Mouse (Mus musculus): ENCODE measurements around the gene Ppp1r14a. TPM values are rescaled to one million over a fixed set of nuclear protein-coding genes. Genes with fewer than 3 reads are reported as not detected.

Gene Ppp1r14a
- polyA plus RNA-seq, 1 experiment from 2014 or later: 6.5 TPM

DNA sequence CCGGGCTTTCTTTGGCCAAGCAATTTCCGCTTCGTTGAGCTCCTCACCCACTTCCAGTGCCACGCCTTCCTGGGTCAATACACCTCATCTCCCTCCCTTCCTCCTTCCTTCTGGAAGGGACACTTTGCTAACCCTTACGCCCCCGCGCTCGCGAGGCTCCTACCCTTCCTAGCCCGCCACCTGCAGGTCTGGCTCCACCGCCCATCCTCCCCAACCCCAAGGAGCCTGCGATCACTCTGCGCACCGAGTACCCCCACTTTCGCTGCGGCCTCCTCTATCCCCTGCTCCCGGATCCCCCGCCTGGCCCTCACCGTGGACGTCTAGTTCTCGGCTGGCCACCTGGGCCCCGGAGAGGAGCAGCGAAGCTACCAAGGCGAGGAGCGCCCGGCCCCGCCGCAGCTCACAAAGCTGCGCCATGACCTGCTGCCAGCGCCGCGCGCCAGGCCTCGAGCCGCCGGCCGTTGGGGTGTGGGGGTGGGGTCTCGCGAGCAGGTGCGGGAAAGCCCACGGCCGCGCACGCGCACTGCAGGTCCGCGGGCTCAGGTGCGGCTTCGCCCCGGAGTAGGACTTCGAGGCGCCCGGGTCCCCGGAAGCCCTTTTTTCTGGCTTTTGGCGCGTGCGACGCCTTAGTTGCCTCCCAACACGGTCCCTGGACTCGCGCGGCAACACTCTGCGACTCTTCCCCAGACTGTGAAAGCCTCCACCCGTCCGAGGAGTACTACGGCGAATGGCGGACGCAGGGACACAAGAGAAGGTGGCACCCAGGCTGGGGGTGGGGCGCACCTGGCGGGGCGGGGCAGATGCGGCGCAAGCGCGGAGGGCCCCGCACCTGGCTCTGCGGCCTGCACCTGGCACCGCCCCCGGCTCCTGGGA is 7.7 kb upstream of the Ppp1r14a start, which contains the start of gene Spint2:
TSS of gene Spint2 (minus strand) at position 712 of the 873 bp plus-strand sequence.
- WGBS: under 1% methylated on average over 77 of the region's 80 CpGs
- H3K36me3 ChIP-seq: no peaks in the 10 kb centered on the region
- H3K4me1 ChIP-seq: peaks cover 18% of the 10 kb centered on the region
- peaks cover 12% of the 10 kb centered on the region; the same call in 1 of the 2 replicates for H3K27me3 ChIP-seq
- H3K4me3 ChIP-seq: peak within 1 kb of the TSS; percentile 59
- no peak within 1 kb of the TSS for H3K27ac ChIP-seq (replicated peaks)
- ATAC-seq (replicated peaks): peak; percentile 69
- peak within 1 kb of the TSS; percentile 57 for H3K9ac ChIP-seq (replicated peaks)
- no peaks in the 10 kb centered on the region for H3K9me3 ChIP-seq
- peak within 1 kb of the TSS; percentile 98 for H3K4me2 ChIP-seq (replicated peaks)

GRCm38 (mm10) chr7:29282074-29282554 is 7.0 kb upstream of the Ppp1r14a start:
- Histone ChIP-seq H3K9me3 (no peaks in the 10 kb centered on the region), H3K4me3 (peak overlapping the region; percentile 59), H3K9ac (replicated peaks) (peak overlapping the region; percentile 57), H3K36me3 (no peaks in the 10 kb centered on the region), H3K27me3 (peaks cover 12% of the 10 kb centered on the region; the same call in 1 of the 2 replicates), H3K4me2 (replicated peaks) (peak overlapping the region; percentile 98), H3K4me1 (peaks cover 18% of the 10 kb centered on the region), H3K27ac (replicated peaks) (no peak overlapping the region)
- no peak for ATAC-seq (replicated peaks)
- WGBS: 10% methylated on average over 21 of the region's 21 CpGs

- no peak overlapping the region for H3K9ac ChIP-seq (replicated peaks)
- no peaks in the 10 kb centered on the region for H3K9me3 ChIP-seq
- no peak overlapping the region for H3K4me3 ChIP-seq
- H3K27me3 ChIP-seq: peaks cover 12% of the 10 kb centered on the region; the same call in 1 of the 2 replicates
- H3K4me2 ChIP-seq (replicated peaks): no peak overlapping the region
- no peak for ATAC-seq (replicated peaks)
- no peaks in the 10 kb centered on the region for H3K36me3 ChIP-seq
- 85% methylated on average over 4 of the region's 4 CpGs for WGBS
- H3K4me1 ChIP-seq: peaks cover 21% of the 10 kb centered on the region
- no peak overlapping the region for H3K27ac ChIP-seq (replicated peaks)
Observed at GRCm38 (mm10) chr7:29283876-29284275, 5.2 kb upstream of the Ppp1r14a start.

DNA sequence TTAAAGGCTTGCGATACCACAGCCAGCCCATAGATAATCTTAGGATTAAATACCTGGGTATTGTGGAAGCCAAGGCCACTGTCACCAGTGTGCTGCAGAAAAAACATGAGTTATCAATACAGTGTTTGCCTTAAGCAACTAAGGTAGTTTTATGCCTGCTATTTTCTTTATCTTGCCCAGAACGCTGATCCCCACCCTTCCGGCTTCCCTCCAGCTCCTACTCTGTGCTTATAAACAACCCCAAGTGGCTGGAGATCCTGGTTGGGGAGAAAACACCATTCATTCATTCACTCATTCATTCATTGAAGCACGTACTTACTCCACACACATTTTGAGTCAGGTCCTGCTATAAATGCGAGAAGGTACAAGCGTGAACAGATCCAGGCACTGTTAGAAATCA is 4.6 kb upstream of the Ppp1r14a start:
- Histone ChIP-seq H3K4me1 (peaks cover 27% of the 10 kb centered on the region), H3K4me2 (replicated peaks) (no peak overlapping the region), H3K27ac (replicated peaks) (no peak overlapping the region), H3K27me3 (peaks cover 12% of the 10 kb centered on the region; the same call in 1 of the 2 replicates), H3K9ac (replicated peaks) (no peak overlapping the region), H3K36me3 (no peaks in the 10 kb centered on the region), H3K4me3 (no peak overlapping the region), H3K9me3 (no peaks in the 10 kb centered on the region)
- no peak for ATAC-seq (replicated peaks)
- WGBS: 95% methylated on average over 6 of the region's 6 CpGs

DNA sequence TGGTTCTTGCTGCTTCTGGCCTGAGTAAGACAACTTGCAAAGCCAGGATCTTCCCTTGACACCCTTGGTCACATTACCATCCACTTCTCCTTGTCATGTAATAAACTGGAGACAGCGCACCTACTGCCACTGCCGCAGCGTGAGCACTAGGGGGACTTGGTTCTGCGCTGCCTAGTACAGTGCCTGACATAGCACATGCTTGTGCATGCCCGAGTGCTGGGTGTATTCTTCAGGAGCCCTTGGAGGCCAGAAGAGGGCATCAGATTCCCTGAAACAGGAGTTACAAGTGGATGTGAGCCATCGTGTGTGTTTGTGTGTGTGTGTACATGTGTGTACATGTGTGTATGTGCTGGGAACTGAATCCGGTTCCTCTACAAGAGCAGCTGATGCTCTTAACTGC is 1.6 kb upstream of the Ppp1r14a start:
- H3K4me3 ChIP-seq: no peak overlapping the region
- H3K27me3 ChIP-seq: peaks cover 4% of the 10 kb centered on the region; the same call in 1 of the 2 replicates
- no peak overlapping the region for H3K4me2 ChIP-seq (replicated peaks)
- ATAC-seq (replicated peaks): no peak
- H3K9ac ChIP-seq (replicated peaks): no peak overlapping the region
- H3K4me1 ChIP-seq: peaks cover 30% of the 10 kb centered on the region
- no peaks in the 10 kb centered on the region for H3K36me3 ChIP-seq
- WGBS: 86% methylated on average over 7 of the region's 7 CpGs
- H3K9me3 ChIP-seq: no peaks in the 10 kb centered on the region
- no peak overlapping the region for H3K27ac ChIP-seq (replicated peaks)

- no peak overlapping the region for H3K4me3 ChIP-seq
- ATAC-seq (replicated peaks): no peak
- WGBS: 94% methylated on average over 2 of the region's 2 CpGs
Observed at GRCm38 (mm10) chr7:29288079-29288478, 1.0 kb upstream of the Ppp1r14a start.

DNA sequence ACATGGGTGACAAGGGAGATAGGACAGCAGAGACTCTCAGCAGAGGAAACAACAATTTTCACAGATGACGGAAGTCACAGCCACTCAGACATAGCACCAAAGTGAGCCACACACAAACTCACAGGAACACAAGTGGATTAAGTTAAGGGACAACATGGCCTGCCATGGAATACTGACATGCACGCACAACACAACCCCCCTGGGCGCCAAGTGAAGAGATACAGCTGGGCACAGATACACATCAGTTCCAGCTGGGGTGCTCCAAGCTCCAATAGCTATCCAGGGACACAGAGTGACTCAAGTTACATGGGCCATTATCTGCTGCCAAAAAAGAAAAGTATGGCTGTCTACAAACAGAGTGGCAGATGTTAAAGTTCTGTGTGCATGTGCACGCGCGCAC is 748 bp downstream of the Ppp1r14a start:
- 79% methylated on average over 6 of the region's 6 CpGs for WGBS
- Histone ChIP-seq H3K9me3 (no peaks in the 10 kb centered on the region), H3K9ac (replicated peaks) (peak overlapping the region; percentile 55; the same call in 1 of the 2 replicates), H3K27me3 (no peaks in the 10 kb centered on the region), H3K4me1 (peaks cover 44% of the 10 kb centered on the region), H3K36me3 (no peaks in the 10 kb centered on the region), H3K27ac (replicated peaks) (no peak overlapping the region), H3K4me3 (peak overlapping the region; percentile 57; the same call in 1 of the 2 replicates), H3K4me2 (replicated peaks) (peak overlapping the region; percentile 94)
- ATAC-seq (replicated peaks): no peak

More at GRCm38 (mm10) chr7:29288079-29288478, 1.0 kb upstream of the Ppp1r14a start:
- Histone ChIP-seq H3K27me3 (no peaks in the 10 kb centered on the region), H3K36me3 (no peaks in the 10 kb centered on the region), H3K9me3 (no peaks in the 10 kb centered on the region), H3K4me2 (replicated peaks) (no peak overlapping the region), H3K4me1 (peaks cover 36% of the 10 kb centered on the region), H3K27ac (replicated peaks) (no peak overlapping the region), H3K9ac (replicated peaks) (no peak overlapping the region)

DNA sequence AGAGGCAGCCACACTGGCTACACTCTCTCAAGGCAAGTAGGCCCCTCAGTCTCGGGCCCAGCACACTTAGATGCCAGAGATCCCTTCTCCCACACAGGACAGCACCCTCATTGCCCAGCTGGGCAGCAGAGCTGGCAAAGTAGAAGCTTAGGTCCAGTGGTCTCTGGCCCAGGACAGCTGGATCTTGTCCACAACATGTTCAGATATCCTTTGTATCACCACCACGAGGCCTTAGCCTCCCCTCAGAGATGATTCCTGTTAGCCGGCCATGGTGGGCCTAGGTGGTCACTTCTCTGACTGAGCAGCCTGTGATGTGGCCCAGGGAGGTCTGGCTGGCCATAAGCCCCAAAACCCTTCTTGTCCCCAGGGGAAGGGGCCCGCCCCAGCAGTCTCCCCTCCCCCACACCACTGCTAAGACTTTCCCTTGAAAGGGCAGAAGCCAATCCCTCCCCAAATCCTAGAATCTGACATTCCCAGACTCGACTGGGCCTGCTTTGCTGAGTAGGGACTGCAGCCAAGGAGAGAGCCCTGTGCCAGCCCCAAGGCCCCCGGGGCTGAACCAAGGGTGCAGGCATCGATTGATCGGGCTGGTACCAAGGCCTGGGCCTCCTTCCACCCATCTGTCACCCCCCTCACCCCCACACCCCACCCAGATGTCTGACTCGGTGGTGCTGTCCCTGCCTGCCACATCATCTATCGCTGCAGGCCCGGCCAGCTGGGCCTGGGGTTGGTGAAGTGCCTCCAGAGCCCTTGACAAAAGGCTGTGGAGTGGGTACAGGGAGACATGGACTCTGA is 1.8 kb downstream of the Ppp1r14a start:
- H3K4me2 ChIP-seq (replicated peaks): peak overlapping the region; percentile 11; the same call in 1 of the 2 replicates
- H3K4me3 ChIP-seq: no peak overlapping the region
- H3K4me1 ChIP-seq: peaks cover 44% of the 10 kb centered on the region
- no peaks in the 10 kb centered on the region for H3K27me3 ChIP-seq
- H3K36me3 ChIP-seq: no peaks in the 10 kb centered on the region
- 36% methylated on average over 11 of the region's 11 CpGs for WGBS
- H3K9me3 ChIP-seq: no peaks in the 10 kb centered on the region
- H3K9ac ChIP-seq (replicated peaks): no peak overlapping the region
- peak overlapping the region; percentile 91 for H3K27ac ChIP-seq (replicated peaks)
- ATAC-seq (replicated peaks): peak; percentile 24; the same call in 1 of the 2 replicates

GRCm38 (mm10) chr7:29291616-29292457 is 2.7 kb downstream of the Ppp1r14a start:
- H3K4me2 ChIP-seq (replicated peaks): peak overlapping the region; percentile 18; the same call in 1 of the 2 replicates
- H3K9me3 ChIP-seq: no peaks in the 10 kb centered on the region
- no peaks in the 10 kb centered on the region for H3K36me3 ChIP-seq
- H3K4me1 ChIP-seq: peaks cover 44% of the 10 kb centered on the region
- no peak overlapping the region for H3K4me3 ChIP-seq
- ATAC-seq (replicated peaks): peak; percentile 55
- WGBS: 25% methylated on average over 6 of the region's 7 CpGs
- no peaks in the 10 kb centered on the region for H3K27me3 ChIP-seq
- H3K27ac ChIP-seq (replicated peaks): peak overlapping the region; percentile 91
- no peak overlapping the region for H3K9ac ChIP-seq (replicated peaks)

- H3K4me1 ChIP-seq: peaks cover 44% of the 10 kb centered on the region
- ATAC-seq (replicated peaks): peak; percentile 7; the same call in 1 of the 2 replicates
Observed at GRCm38 (mm10) chr7:29292458-29293098, 3.5 kb downstream of the Ppp1r14a start.

More at GRCm38 (mm10) chr7:29292458-29293098, 3.5 kb downstream of the Ppp1r14a start:
- peak overlapping the region; percentile 91 for H3K27ac ChIP-seq (replicated peaks)
- no peaks in the 10 kb centered on the region for H3K36me3 ChIP-seq
- no peaks in the 10 kb centered on the region for H3K9me3 ChIP-seq
- H3K4me3 ChIP-seq: no peak overlapping the region
- H3K4me2 ChIP-seq (replicated peaks): 0 out of 2 replicates have a peak overlapping the region, but pooled peaks have one; percentile 18
- H3K27me3 ChIP-seq: no peaks in the 10 kb centered on the region
- no peak overlapping the region for H3K9ac ChIP-seq (replicated peaks)
- 23% methylated on average over 8 of the region's 8 CpGs for WGBS
